Mouse (Mus musculus) thymus, postnatal 10 days (tissue): ENCODE results near the gene Cd5.

Experiments used
- DNase-seq, 2 experiments: peaks; one replicate each; pipeline ENCODE4 v3.0.0; 2021; ENCODE audit warnings: low spot score in 2 of 2

The Cd5 gene

DNA sequence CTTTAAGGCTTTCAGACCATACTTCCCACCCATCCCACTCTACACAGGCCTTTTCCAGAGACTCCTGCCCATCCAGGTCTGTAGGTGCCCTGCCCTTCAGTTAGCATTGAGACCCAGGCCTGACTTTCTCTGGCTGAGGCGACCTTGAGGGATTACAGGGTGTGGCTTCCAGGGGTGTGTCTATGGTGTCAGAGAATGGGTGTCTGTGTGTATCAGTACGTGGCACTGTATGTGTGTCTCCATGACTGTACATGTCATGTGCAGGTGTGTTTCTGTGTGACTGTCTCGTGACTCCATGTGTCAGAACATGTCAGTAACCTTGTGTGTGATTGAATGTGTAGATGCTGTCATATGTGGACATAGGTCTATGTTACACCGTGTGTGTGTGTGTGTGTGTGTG lies 67.5 kb downstream of the Cd5 start:
- DNase-seq, result no peak
